Mouse (Mus musculus) ES-E14 (cell line): ENCODE results near the gene Clec4a1. TPM values are rescaled to one million over a fixed set of nuclear protein-coding genes. Genes with fewer than 3 reads are reported as not detected.

Source experiments
- DNase-seq: peaks from one replicate; pipeline ENCODE4 v3.0.0-alpha.2; 2013; ENCODE audit warnings: low read depth, low spot score
- H3K27ac ChIP-seq: 2 replicates; pipeline ENCODE4 v1.5.1; 2012; ENCODE audit warnings: low read depth, mild to moderate bottlenecking, low read length, moderate library complexity, mixed read lengths; ENCODE audit not compliant: poor library complexity, insufficient read depth, severe bottlenecking
- H3K36me3 ChIP-seq: 2 replicates; pipeline ENCODE4 v1.6.1; 2012; ENCODE audit warnings: mild to moderate bottlenecking, low read length, moderate library complexity, mixed read lengths; ENCODE audit not compliant: control insufficient read depth, poor library complexity, insufficient read depth, severe bottlenecking
- H3K4me1 ChIP-seq, 2 experiments: fragments of 150-350 bp in 1 of 2; sonication (generic) in 1 of 2; 2 replicates each; pipeline ENCODE4 v1.6.1; 2012; ENCODE audit warnings: low read length in 2 of 2, mild to moderate bottlenecking in 1 of 2, mixed read lengths in 1 of 2; ENCODE audit not compliant: control insufficient read depth in 2 of 2, insufficient read depth in 2 of 2, poor library complexity in 1 of 2
- H3K4me3 ChIP-seq, 2 experiments: fragments of 150-350 bp in 1 of 2; sonication (generic) in 1 of 2; 2 replicates each; pipeline ENCODE4 v1.5.1; 2012; ENCODE audit warnings: low read length in 2 of 2, low read depth in 1 of 2, mild to moderate bottlenecking in 1 of 2, mixed read lengths in 1 of 2; ENCODE audit not compliant: insufficient read depth in 1 of 2, poor library complexity in 1 of 2, severe bottlenecking in 1 of 2
- H3K9ac ChIP-seq: 2 replicates; pipeline ENCODE4 v1.6.1; 2012; ENCODE audit warnings: low read depth, mild to moderate bottlenecking, low read length, mixed read lengths; ENCODE audit not compliant: poor library complexity, insufficient read depth, severe bottlenecking
- H3K9me3 ChIP-seq: fragments of 150-350 bp; sonication (generic); 2 replicates; pipeline ENCODE4 v1.6.1; 2012; ENCODE audit warnings: low read depth, mild to moderate bottlenecking, low read length; ENCODE audit not compliant: control insufficient read depth, insufficient read depth
- CHD2 ChIP-seq: IDR thresholded peaks from 2 replicates; pipeline ENCODE4 v1.6.1; 2014; ENCODE audit warnings: mild to moderate bottlenecking, low read depth, low read length, inconsistent platforms
- HCFC1 ChIP-seq: IDR thresholded peaks from 2 replicates; pipeline ENCODE4 v1.6.1; 2012; ENCODE audit warnings: low read length, inconsistent platforms, borderline replicate concordance; ENCODE audit not compliant: insufficient read depth
- MAFK ChIP-seq: IDR thresholded peaks from 2 replicates; pipeline ENCODE4 v1.6.1; 2014; ENCODE audit warnings: mild to moderate bottlenecking, low read depth, low read length, inconsistent platforms; ENCODE audit not compliant: insufficient read depth
- ZC3H11A ChIP-seq: IDR thresholded peaks from 2 replicates; pipeline ENCODE4 v1.6.1; 2012; ENCODE audit warnings: low read depth, mild to moderate bottlenecking, inconsistent platforms, low read length, borderline replicate concordance
- ZNF384 ChIP-seq: IDR thresholded peaks from 2 replicates; pipeline ENCODE4 v1.6.1; 2012; ENCODE audit warnings: low read depth, low read length, inconsistent platforms
- in situ Hi-C, 2 experiments: fragments of 600-800 bp; cut with MboI; formaldehyde crosslinking; loops; one replicate each; pipeline ENCODE4 v1.15.1; 2025; ENCODE audit warnings: low sequenced_read_pairs in 2 of 2, inconsistent platforms in 1 of 2; ENCODE audit not compliant: unreplicated experiment in 2 of 2
- total RNA-seq: library from RNA; depleted of rRNA; stranded (reverse); fragments of 300-350 nt; gene quantifications from 2 replicates; pipeline ENCODE4 v1.2.3, GENCODE M21; 2012

Clec4a1 gene
- total RNA-seq, 1 experiment, result not detected

DNA sequence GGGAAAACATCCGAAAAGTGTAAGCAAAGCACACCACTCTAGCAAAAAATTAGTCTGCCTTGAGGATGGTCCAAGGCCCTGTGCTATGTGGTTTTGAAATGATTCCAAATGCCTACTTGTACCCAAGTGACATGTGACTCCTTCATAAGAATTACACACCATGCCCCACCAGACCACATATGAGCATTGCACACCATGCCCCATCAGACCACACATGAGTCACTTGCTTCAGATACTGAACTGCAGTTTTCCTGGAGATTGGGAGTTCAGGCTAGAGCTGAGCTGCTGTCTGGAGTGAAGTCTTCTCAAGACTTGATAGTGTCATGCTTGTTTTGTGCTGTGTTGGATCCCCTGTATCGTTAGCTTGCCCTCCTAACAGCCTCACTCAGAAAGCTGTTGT, 32.0 kb upstream of the Clec4a1 start:
- peaks cover 17% of the 10 kb centered on the region for H3K36me3 ChIP-seq
- DNase-seq, result no peak
- TF ChIP-seq HCFC1 (no peak), MAFK (no peak), CHD2 (no peak), ZC3H11A (no peak), ZNF384 (no peak)

GRCm38 (mm10) chr6:122892442-122893049, 29.1 kb upstream of the Clec4a1 start:
- Histone ChIP-seq H3K4me3 (no peak overlapping the region), H3K9ac (no peak overlapping the region), H3K27ac (no peak overlapping the region), H3K36me3 (peaks cover 8% of the 10 kb centered on the region), H3K4me1 (peaks cover 0 to 2% of the 10 kb centered on the region in 2 experiments; a peak in 1 of 4 replicates), H3K9me3 (no peaks in the 10 kb centered on the region)
- peak; percentile 82 for DNase-seq
- in situ Hi-C loops, result no loop called here
- TF ChIP-seq MAFK (no peak), ZC3H11A (peak; percentile 96)

More for the DNA sequence above, 32.0 kb upstream of the Clec4a1 start:
- H3K4me3 ChIP-seq, result no peak overlapping the region
- H3K9me3 ChIP-seq, result no peaks in the 10 kb centered on the region
- in situ Hi-C loops, result no loop called here
- peaks cover 0 to 2% of the 10 kb centered on the region in 2 experiments; a peak in 1 of 4 replicates for H3K4me1 ChIP-seq
- no peak overlapping the region for H3K27ac ChIP-seq
- no peak overlapping the region for H3K9ac ChIP-seq

DNA sequence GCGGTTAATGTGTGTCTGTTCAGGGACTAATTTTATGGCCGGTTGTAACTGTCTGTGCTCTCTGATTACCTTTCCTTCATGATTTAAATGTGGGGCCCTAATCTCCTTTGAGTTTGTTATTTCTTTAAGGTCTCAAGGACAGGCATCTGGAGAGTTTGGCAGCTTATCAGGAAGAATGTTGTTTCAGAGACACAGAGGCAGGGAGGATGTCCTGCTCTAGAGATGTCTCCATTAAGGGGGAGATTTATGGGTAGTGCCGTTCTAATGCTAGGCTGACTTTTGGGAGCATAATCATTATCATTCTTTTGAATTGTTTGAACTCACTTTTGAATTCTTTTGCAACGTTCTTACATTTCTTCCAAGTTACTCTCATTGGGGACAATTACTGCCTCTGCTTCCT, 1.7 kb upstream of the Clec4a1 start:
- no peaks in the 10 kb centered on the region for H3K36me3 ChIP-seq
- H3K4me3 ChIP-seq, result no peak overlapping the region
- no peak overlapping the region for H3K9ac ChIP-seq
- H3K4me1 ChIP-seq, result no peaks in the 10 kb centered on the region
- no peaks in the 10 kb centered on the region for H3K9me3 ChIP-seq
- in situ Hi-C loops, result no loop called here
- no peak for DNase-seq
- no peak for TF ChIP-seq MAFK
- TF ChIP-seq CHD2, result no peak
- TF ChIP-seq ZNF384, result no peak
- TF ChIP-seq ZC3H11A, result no peak
- TF ChIP-seq HCFC1, result no peak
- no peak overlapping the region for H3K27ac ChIP-seq

DNA sequence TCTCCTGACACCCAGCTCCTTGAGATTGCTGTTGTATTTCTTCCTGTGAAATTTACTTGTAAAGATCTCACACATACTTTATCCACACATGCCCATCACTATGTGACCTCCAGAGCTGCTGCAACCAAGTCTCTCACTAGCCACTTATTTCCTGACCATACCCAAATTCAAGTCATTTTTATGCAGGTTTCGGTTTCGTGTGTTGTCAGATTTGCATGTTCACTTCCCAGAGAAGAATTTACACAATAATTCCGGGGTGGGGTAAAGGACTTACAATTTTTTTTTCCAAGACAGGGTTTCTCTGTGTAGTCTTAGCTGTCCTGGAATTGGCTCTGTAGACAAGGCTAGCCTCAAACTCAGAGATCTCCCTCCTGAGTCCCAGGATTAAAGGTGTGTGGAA, 13.2 kb downstream of the Clec4a1 start:
- peaks cover 0 to 2% of the 10 kb centered on the region in 2 experiments; a peak in 1 of 4 replicates for H3K4me1 ChIP-seq
- in situ Hi-C loops, result no loop called here
- no peak for TF ChIP-seq ZNF384
- no peak for TF ChIP-seq HCFC1
- no peak for TF ChIP-seq ZC3H11A
- TF ChIP-seq CHD2, result no peak
- no peak for TF ChIP-seq MAFK

GRCm38 (mm10) chr6:122939618-122940017, 18.0 kb downstream of the Clec4a1 start:
- no peaks in the 10 kb centered on the region for H3K4me1 ChIP-seq
- H3K27ac ChIP-seq, result no peak overlapping the region
- H3K9ac ChIP-seq, result no peak overlapping the region
- H3K9me3 ChIP-seq, result no peaks in the 10 kb centered on the region
- DNase-seq, result no peak
- H3K36me3 ChIP-seq, result no peaks in the 10 kb centered on the region
- in situ Hi-C loops, result no loop called here
- TF ChIP-seq CHD2 (no peak), ZC3H11A (no peak), ZNF384 (no peak), HCFC1 (no peak), MAFK (no peak)
- H3K4me3 ChIP-seq, result no peak overlapping the region

More for the DNA sequence above, 13.2 kb downstream of the Clec4a1 start:
- Histone ChIP-seq H3K36me3 (no peaks in the 10 kb centered on the region), H3K9me3 (no peaks in the 10 kb centered on the region), H3K27ac (no peak overlapping the region), H3K4me3 (no peak overlapping the region), H3K9ac (no peak overlapping the region)
- no peak for DNase-seq
